Mouse (Mus musculus) kidney, postnatal 36 days (tissue): ENCODE data around the gene Asic2.

ENCODE experiments used
- DNase-seq, 2 experiments: peaks; one replicate each; pipeline ENCODE4 v3.0.0; 2021 to 2022; ENCODE audit warnings: mixed read lengths in 2 of 2

Asic2 gene

GRCm38 (mm10) chr11:81948021-81948420 is 20.2 kb downstream of the Asic2 start:
- no peak for DNase-seq

GRCm38 (mm10) chr11:81942167-81942566 is 26.1 kb downstream of the Asic2 start:
- DNase-seq, result no peak

- DNase-seq, result peak in 1 of 2 experiments; percentile 19
Measured at GRCm38 (mm10) chr11:81940988-81941387, 27.3 kb downstream of the Asic2 start.

GRCm38 (mm10) chr11:81937516-81937915 is 30.7 kb downstream of the Asic2 start:
- DNase-seq, result no peak

- no peak for DNase-seq
Measured at GRCm38 (mm10) chr11:81926393-81926792, 41.9 kb downstream of the Asic2 start.

- no peak for DNase-seq
Measured at GRCm38 (mm10) chr11:81923626-81924025, 44.6 kb downstream of the Asic2 start.

GRCm38 (mm10) chr11:81923096-81923495 is 45.2 kb downstream of the Asic2 start:
- no peak for DNase-seq

- DNase-seq, result no peak
Measured at GRCm38 (mm10) chr11:81915501-81915900, 52.8 kb downstream of the Asic2 start.

- no peak for DNase-seq
Measured at GRCm38 (mm10) chr11:81913071-81913470, 55.2 kb downstream of the Asic2 start.

- no peak for DNase-seq
Measured at GRCm38 (mm10) chr11:81909397-81909894, 58.8 kb downstream of the Asic2 start.

GRCm38 (mm10) chr11:81908760-81909159 is 59.5 kb downstream of the Asic2 start:
- no peak for DNase-seq

- DNase-seq, result no peak
Measured at GRCm38 (mm10) chr11:81902318-81902717, 65.9 kb downstream of the Asic2 start.

- DNase-seq, result no peak
Measured at GRCm38 (mm10) chr11:81897547-81898354, 70.5 kb downstream of the Asic2 start.

GRCm38 (mm10) chr11:81896511-81896910 is 71.7 kb downstream of the Asic2 start:
- no peak for DNase-seq

- no peak for DNase-seq
Measured at GRCm38 (mm10) chr11:81871506-81872213, 96.6 kb downstream of the Asic2 start.

- no peak for DNase-seq
Measured at GRCm38 (mm10) chr11:81865661-81866382, 102.4 kb downstream of the Asic2 start.

GRCm38 (mm10) chr11:81860250-81860972 is 107.8 kb downstream of the Asic2 start, which contains the start of gene 5530401A14Rik:
Gene 5530401A14Rik, plus strand, starts transcription at chr11:81860673.
- DNase-seq, result peak in 1 of 2 experiments; percentile 2

- DNase-seq, result no peak
Measured at GRCm38 (mm10) chr11:81847773-81848490, 120.3 kb downstream of the Asic2 start.

- no peak for DNase-seq
Measured at GRCm38 (mm10) chr11:81845686-81846036, 122.6 kb downstream of the Asic2 start.

GRCm38 (mm10) chr11:81845010-81845685 is 123.1 kb downstream of the Asic2 start:
- peak; percentile 35 to 46 for DNase-seq

GRCm38 (mm10) chr11:81841001-81841400 is 127.3 kb downstream of the Asic2 start:
- peak; percentile 18 to 73 for DNase-seq
